Mouse (Mus musculus) CH12.LX (cell line): ENCODE measurements around the gene Dcst1. TPM values are rescaled to one million over a fixed set of nuclear protein-coding genes. Genes with fewer than 3 reads are reported as not detected.

Experiments
- DNase-seq: peaks from one replicate; pipeline ENCODE4 v3.0.0-alpha.2; 2013; ENCODE audit errors: extremely low read depth
- H3K27ac ChIP-seq: 2 replicates; pipeline ENCODE4 v1.5.1; 2012; ENCODE audit warnings: low read depth, mild to moderate bottlenecking, control low read depth, moderate library complexity; ENCODE audit not compliant: insufficient read depth
- H3K27me3 ChIP-seq: replicated peaks from 2 replicates; pipeline ENCODE3; 2012; ENCODE audit warnings: inconsistent platforms
- H3K36me3 ChIP-seq, 2 experiments: replicated peaks in 1 of 2; 2 replicates each; pipeline versions ENCODE3 to v1.6.1; 2012; ENCODE audit warnings: inconsistent platforms in 1 of 2, low read length in 1 of 2, mild to moderate bottlenecking in 1 of 2, mixed read lengths in 1 of 2, moderate library complexity in 1 of 2; ENCODE audit not compliant: control insufficient read depth in 1 of 2, insufficient read depth in 1 of 2
- H3K4me1 ChIP-seq, 2 experiments: 2 replicates each; pipeline ENCODE4 v1.6.1; 2012; ENCODE audit warnings: inconsistent platforms in 1 of 2, moderate library complexity in 1 of 2; ENCODE audit not compliant: insufficient read depth in 2 of 2, control insufficient read depth in 1 of 2
- H3K4me2 ChIP-seq: 2 replicates; pipeline ENCODE4 v1.6.1; 2012; ENCODE audit warnings: low read depth, mild to moderate bottlenecking, control low read depth; ENCODE audit not compliant: poor library complexity, insufficient read depth, severe bottlenecking
- H3K4me3 ChIP-seq, 3 experiments: fragments of 150-350 bp in 1 of 3; sonication (generic) in 1 of 3; replicated peaks in 1 of 3; 2 replicates each; pipeline versions ENCODE3 to v1.5.1; 2011 to 2012; ENCODE audit warnings: low read depth in 2 of 3, low read length in 2 of 3, mild to moderate bottlenecking in 2 of 3, moderate library complexity in 2 of 3, control low read depth in 1 of 3, improper control_type of control experiment in 1 of 3, inconsistent platforms in 1 of 3, mixed read lengths in 1 of 3; ENCODE audit not compliant: poor library complexity in 1 of 3
- H3K79me2 ChIP-seq: replicated peaks from 2 replicates; pipeline ENCODE4 v1.6.1; 2012; ENCODE audit warnings: mild to moderate bottlenecking, moderate library complexity; ENCODE audit not compliant: control insufficient read depth, poor library complexity, insufficient read depth, severe bottlenecking; ENCODE audit errors: extremely low read depth
- H3K9ac ChIP-seq: 2 replicates; pipeline ENCODE4 v1.6.1; 2012; ENCODE audit warnings: low read depth, mild to moderate bottlenecking, control low read depth, moderate library complexity; ENCODE audit not compliant: insufficient read depth
- H3K9me3 ChIP-seq: replicated peaks from 2 replicates; pipeline ENCODE3; 2012; ENCODE audit warnings: low read length, inconsistent platforms, mixed read lengths
- BHLHE40 ChIP-seq: IDR thresholded peaks from 2 replicates; pipeline ENCODE4 v1.6.1; 2011; ENCODE audit warnings: mild to moderate bottlenecking, low read depth, low read length, improper control_type of control experiment
- CHD1 ChIP-seq: IDR thresholded peaks from 2 replicates; pipeline ENCODE4 v1.6.1; 2012; ENCODE audit warnings: low read depth, low read length, improper control_type of control experiment, inconsistent platforms
- CHD2 ChIP-seq: IDR thresholded peaks from 2 replicates; pipeline ENCODE4 v1.6.1; 2011; ENCODE audit warnings: low read length, improper control_type of control experiment
- ELF1 ChIP-seq: IDR thresholded peaks from 2 replicates; pipeline ENCODE4 v1.6.1; 2014; ENCODE audit warnings: low read depth, mild to moderate bottlenecking, inconsistent platforms, low read length, improper control_type of control experiment
- IRF4 ChIP-seq: IDR thresholded peaks from 2 replicates; pipeline ENCODE4 v1.6.1; 2014; ENCODE audit warnings: low read depth, mild to moderate bottlenecking, inconsistent platforms, low read length, improper control_type of control experiment
- MAZ ChIP-seq: IDR thresholded peaks from 2 replicates; pipeline ENCODE4 v1.6.1; 2012; ENCODE audit warnings: low read depth, mild to moderate bottlenecking, inconsistent platforms, low read length, improper control_type of control experiment, moderate library complexity
- MEF2A ChIP-seq: IDR thresholded peaks from 2 replicates; pipeline ENCODE4 v1.6.1; 2014; ENCODE audit warnings: low read depth, mild to moderate bottlenecking, inconsistent platforms, low read length, improper control_type of control experiment, borderline replicate concordance
- MXI1 ChIP-seq: IDR thresholded peaks from 2 replicates; pipeline ENCODE4 v1.6.1; 2011; ENCODE audit warnings: mild to moderate bottlenecking, low read depth, low read length, improper control_type of control experiment
- MYC ChIP-seq: IDR thresholded peaks from 2 replicates; pipeline ENCODE4 v1.6.1; 2011; ENCODE audit warnings: low read depth, mild to moderate bottlenecking, improper control_type of control experiment, low read length
- PAX5 ChIP-seq: IDR thresholded peaks from 2 replicates; pipeline ENCODE4 v1.6.1; 2012; ENCODE audit warnings: low read length, inconsistent platforms, mixed read lengths
- SIN3A ChIP-seq: IDR thresholded peaks from 2 replicates; pipeline ENCODE4 v1.6.1; 2012; ENCODE audit warnings: low read length, improper control_type of control experiment, inconsistent platforms
- TBP ChIP-seq: conservative IDR thresholded peaks from 2 replicates; pipeline ENCODE4 v1.6.1; 2011; ENCODE audit warnings: low read depth, low read length, improper control_type of control experiment
- TCF12 ChIP-seq: IDR thresholded peaks from 2 replicates; pipeline ENCODE4 v1.6.1; 2014; ENCODE audit warnings: low read depth, mild to moderate bottlenecking, inconsistent platforms, low read length, improper control_type of control experiment
- USF1 ChIP-seq: IDR thresholded peaks from 2 replicates; pipeline ENCODE4 v1.6.1; 2014; ENCODE audit warnings: low read depth, mild to moderate bottlenecking, inconsistent platforms, low read length, improper control_type of control experiment
- ZKSCAN1 ChIP-seq: IDR thresholded peaks from 2 replicates; pipeline ENCODE4 v1.6.1; 2012; ENCODE audit warnings: low read depth, inconsistent platforms, low read length, improper control_type of control experiment, borderline replicate concordance
- ZMIZ1 ChIP-seq: IDR thresholded peaks from 2 replicates; pipeline ENCODE4 v1.6.1; 2012; ENCODE audit warnings: low read depth, mild to moderate bottlenecking, inconsistent platforms, low read length, improper control_type of control experiment
- ZNF384 ChIP-seq: IDR thresholded peaks from 2 replicates; pipeline ENCODE4 v1.6.1; 2012; ENCODE audit warnings: low read depth, low read length, improper control_type of control experiment, inconsistent platforms
- dilution Hi-C: fragments of 300-500 bp; cut with MboI; formaldehyde crosslinking; loops from 2 replicates; pipeline ENCODE4 v1.14.3; 2020; ENCODE audit warnings: low sequenced_read_pairs; ENCODE audit not compliant: extremely low pct_unique_long_range_greater_than_20kb, extremely low pct_ligation_motif_present
- in situ Hi-C: fragments of 300-500 bp; cut with MboI; formaldehyde crosslinking; loops from 3 replicates; pipeline ENCODE4 v1.14.3; 2019; ENCODE audit warnings: low sequenced_read_pairs, low pct_ligation_motif_present, low pct_unique_long_range_greater_than_20kb, mixed read lengths
- polyA plus RNA-seq: library from polyadenylated mRNA; unstranded; fragments of >175 nt; gene quantifications from 2 replicates; pipeline ENCODE4 v1.2.1, GENCODE M21; 2012; ENCODE audit warnings: low read depth; ENCODE audit not compliant: insufficient read length
- total RNA-seq, 2 experiments: library from RNA; depleted of rRNA; stranded (reverse); fragments of 300-350 nt in 1 of 2; fragments of >200 nt in 1 of 2; gene quantifications; 2 replicates each; pipeline ENCODE4 v1.2.3; 2012 to 2014

Dcst1 gene
- total and polyA plus RNA-seq, 3 experiments = 0.04 to 0.10 TPM; not detected in 1

DNA sequence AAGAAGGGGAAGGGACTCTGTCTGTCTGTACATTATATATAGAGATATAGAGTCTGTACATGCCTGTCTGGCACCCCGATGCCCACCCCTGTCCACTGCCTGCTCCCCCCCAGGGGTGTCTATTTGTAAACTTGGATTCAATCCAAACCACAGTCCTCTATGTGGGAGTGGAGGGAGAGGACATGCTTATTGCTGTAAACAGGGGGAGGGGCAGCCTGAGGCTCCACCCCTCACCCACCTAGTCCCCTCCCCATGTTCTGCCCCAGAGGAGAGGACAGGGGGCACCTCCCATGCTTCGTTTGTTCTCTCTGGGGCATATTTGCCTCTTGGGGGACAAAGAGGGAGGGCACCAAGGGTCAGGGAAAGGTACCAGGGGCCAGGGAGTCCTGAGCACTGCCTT lies 50.3 kb downstream of the Dcst1 start:
- dilution Hi-C loops = no loop called here

DNA sequence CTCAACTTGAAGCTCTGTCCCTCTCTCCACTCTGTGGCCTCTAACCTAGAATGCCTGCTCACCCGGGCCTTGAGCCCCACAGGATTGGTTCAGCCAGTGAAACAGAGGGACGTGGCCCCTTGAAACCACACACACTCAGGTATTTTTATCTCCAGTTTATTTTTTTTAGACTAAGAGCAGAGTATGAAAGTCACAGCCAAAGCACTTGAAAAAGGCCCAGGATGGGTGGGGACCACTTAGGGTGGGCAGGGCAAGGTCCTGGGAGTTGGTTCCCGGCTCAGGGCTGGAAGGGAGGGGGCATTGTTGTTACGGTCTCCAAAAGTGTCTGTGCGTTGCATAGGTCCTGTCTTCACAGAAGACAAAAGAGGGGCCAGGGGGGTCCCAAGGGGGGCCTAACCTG lies 50.7 kb downstream of the Dcst1 start:
- TF ChIP-seq BHLHE40 (no peak), ZNF384 (no peak), SIN3A (no peak), ZKSCAN1 (no peak), MYC (no peak), ELF1 (no peak), CHD2 (no peak), ZMIZ1 (no peak), PAX5 (no peak), CHD1 (no peak)
- peaks cover 24% of the 10 kb centered on the region for H3K27me3 ChIP-seq
- no peak overlapping the region for H3K27ac ChIP-seq
- H3K4me3 ChIP-seq = no peak overlapping the region
- peaks cover 5% of the 10 kb centered on the region for H3K9me3 ChIP-seq
- no peak overlapping the region for H3K9ac ChIP-seq
- DNase-seq = no peak
- no peaks in the 10 kb centered on the region for H3K79me2 ChIP-seq
- no peak overlapping the region for H3K4me2 ChIP-seq
- in situ Hi-C loops = no loop called here
- dilution Hi-C loops = no loop called here
- H3K36me3 ChIP-seq = no peaks in the 10 kb centered on the region
- peaks cover 25 to 56% of the 10 kb centered on the region in 2 experiments for H3K4me1 ChIP-seq

More for the DNA sequence above, 50.3 kb downstream of the Dcst1 start:
- H3K27ac ChIP-seq = no peak overlapping the region
- H3K36me3 ChIP-seq = no peaks in the 10 kb centered on the region
- no peaks in the 10 kb centered on the region for H3K79me2 ChIP-seq
- H3K4me1 ChIP-seq = peaks cover 25 to 56% of the 10 kb centered on the region in 2 experiments
- 0 out of 2 replicates have a peak overlapping the region, but pooled peaks have one; percentile 58 for H3K4me2 ChIP-seq
- TF ChIP-seq MAZ (no peak), TBP (no peak), TCF12 (no peak), USF1 (no peak), PAX5 (no peak), SIN3A (no peak), MXI1 (no peak), MEF2A (no peak), IRF4 (no peak)
- peaks cover 5% of the 10 kb centered on the region for H3K9me3 ChIP-seq
- in situ Hi-C loops = no loop called here
- peaks cover 29% of the 10 kb centered on the region for H3K27me3 ChIP-seq
- H3K4me3 ChIP-seq = peak overlapping the region in 2 of 3 experiments; percentile 45 to 50
- DNase-seq = no peak
- H3K9ac ChIP-seq = no peak overlapping the region
